In the genomic region with DNA sequence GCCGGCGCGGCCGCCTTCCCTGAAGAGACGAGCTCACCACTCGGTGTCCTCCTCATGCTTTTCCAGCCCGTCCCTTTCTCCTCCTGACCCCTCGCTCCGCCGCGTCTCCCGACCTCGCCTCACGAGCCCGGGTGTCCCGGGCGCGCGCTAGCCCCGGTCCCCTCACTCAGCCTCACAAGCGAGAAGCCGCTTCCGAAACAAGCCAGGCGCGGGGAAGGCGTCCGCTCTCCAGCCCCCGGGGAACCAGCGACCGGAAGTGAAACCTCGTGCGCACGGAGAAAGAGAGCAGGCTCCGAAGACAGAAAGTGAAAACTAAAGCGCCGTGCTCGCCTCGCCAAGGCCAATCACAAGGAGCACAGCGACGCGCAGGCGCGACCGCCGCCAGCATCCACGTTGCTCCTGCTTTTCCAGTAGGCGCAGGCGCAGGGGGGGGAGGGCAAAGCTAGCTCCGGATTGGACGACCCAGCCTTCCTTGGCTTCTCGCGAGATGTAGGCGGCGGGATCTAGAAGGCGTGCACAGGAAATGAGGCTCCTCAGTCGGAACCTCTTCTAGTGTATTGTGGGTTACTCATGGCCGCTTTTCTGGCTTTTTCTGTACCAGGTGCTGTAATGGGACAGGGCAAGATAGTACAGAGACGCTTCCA, we compare ENCODE assay signal across 8 mouse cellular contexts. TPM values are rescaled to one million over a fixed set of nuclear protein-coding genes. Genes with fewer than 3 reads are reported as not detected.
DNase-seq lines count a peak whose midpoint lies in the region; ATAC-seq and TF ChIP-seq lines count a peak whose summit lies in the region.

A gene (minus strand): TSS at position 314 of the 644 bp plus-strand sequence.

- H3K27ac ChIP-seq in gastrocnemius, adult 2 months = peak within 1 kb of the TSS; percentile 94
- H3K27ac ChIP-seq in hindbrain, postnatal 0 days = peak within 1 kb of the TSS; percentile 92
- peak within 1 kb of the TSS; percentile 89 for H3K27ac ChIP-seq in left cerebral cortex, adult 2 months

- no peaks in the 10 kb centered on the region for H3K9me3 ChIP-seq in hindbrain, postnatal 0 days (ENCODE audit: low read length)

- H3K4me2 ChIP-seq in hindbrain, postnatal 0 days (ENCODE audit: low read depth, low read length) = peak within 1 kb of the TSS; percentile 80

- H3K36me3 ChIP-seq in hindbrain, postnatal 0 days (ENCODE audit: insufficient read depth, low read length) = no peaks in the 10 kb centered on the region

- ATAC-seq in common myeloid progenitor, adult 5-6 weeks (replicated peaks; ENCODE audit: low read depth, poor library complexity, severe bottlenecking) = peak; percentile 96
- peak; percentile 99 for ATAC-seq in hindbrain, postnatal 0 days
- peak; percentile 94 for ATAC-seq in megakaryocyte, adult 5-6 weeks (ENCODE audit: poor library complexity, severe bottlenecking)

- no peaks in the 10 kb centered on the region for H3K4me1 ChIP-seq in hindbrain, postnatal 0 days (ENCODE audit: insufficient read depth, low read length)

- H3K27me3 ChIP-seq in hindbrain, postnatal 0 days (ENCODE audit: insufficient read depth, low read length) = no peaks in the 10 kb centered on the region

- intact Hi-C loops in gastrocnemius, adult 2 months (cut with DNase I) = loop anchor here (2.0 kb wide), 1 partner anchor 74 kb away; no protein-coding TSS in a partner anchor
- intact Hi-C loops in left cerebral cortex, adult 2 months (cut with DNase I) = loop anchor here (1.0 to 2.0 kb wide), 2 partner anchors 23 to 72 kb away; a partner anchor contains a TSS

- TF ChIP-seq CTCF in gastrocnemius, adult 2 months (IDR thresholded peaks at IDR 0.05) = no peak
- TF ChIP-seq CTCF in hindbrain, postnatal 0 days (IDR thresholded peaks at IDR 0.05; ENCODE audit: low read depth) = no peak; the same call in 1 of the 2 replicates
- TF ChIP-seq CTCF in left cerebral cortex, adult 2 months (IDR thresholded peaks at IDR 0.05) = no peak

- peak within 1 kb of the TSS; percentile 75 for H3K9ac ChIP-seq in hindbrain, postnatal 0 days (replicated peaks; ENCODE audit: low read length)

- WGBS in hindbrain, postnatal 0 days = 0% methylated on average over 58 of the region's 58 CpGs

- peak; percentile 93 for DNase-seq in ZHBTc4 (ENCODE audit: low read depth, low spot score)
- peak; percentile 99 for DNase-seq in gastrocnemius, adult 2 months
- DNase-seq in hindbrain, postnatal 0 days (ENCODE audit: low spot score) = peak; percentile 100
- DNase-seq in left cerebral cortex, adult 2 months (ENCODE audit: extremely low spot score in 1 of 2, low spot score in 2 of 2) = peak; percentile 97 to 99
- peak; percentile 98 to 99 for DNase-seq in right cerebral cortex, adult 2 months (ENCODE audit: low spot score in 2 of 2)
- DNase-seq in urinary bladder, postnatal 14 days (ENCODE audit: low spot score) = peak; percentile 99

- peak within 1 kb of the TSS; percentile 93 for H3K4me3 ChIP-seq in gastrocnemius, adult 2 months
- H3K4me3 ChIP-seq in hindbrain, postnatal 0 days (ENCODE audit: low read length) = peak within 1 kb of the TSS; percentile 91
- H3K4me3 ChIP-seq in left cerebral cortex, adult 2 months = peak within 1 kb of the TSS; percentile 74

RNA-seq across cellular contexts. Expression of the gene that starts here (rescaled TPM):
- total RNA-seq in common myeloid progenitor, adult 5-6 weeks (2017) = 46.4 and 46.9 TPM in 2 replicates
- total RNA-seq in gastrocnemius, adult 2 months (2021) = 10 to 100 TPM in 1 of 2 experiments, 1 to 10 TPM in 1; 7.8 to 10.7 TPM
- total RNA-seq in hindbrain, postnatal 0 days (2014; rRNA removed) = 25.4 and 36.7 TPM in 2 replicates
- polyA plus RNA-seq in hindbrain, postnatal 0 days (2015; fragmentation: Nextera tagmentation; extraction: Ambion mirVana) = 8.4 and 9.9 TPM in 2 replicates
- total RNA-seq in left cerebral cortex, adult 2 months (2021) = 10 to 100 TPM; 28.5 to 28.7 TPM
- total RNA-seq in megakaryocyte, adult 5-6 weeks (2015) = 27.4 and 28.6 TPM in 2 replicates
- total RNA-seq in megakaryocyte, adult 5-6 weeks (2017) = 16.7 and 20.6 TPM in 2 replicates

Comparison
In these comparisons a context has a peak if more than half of its experiments do, and no peak if none do; other contexts are left out.
1. Peak in every context shown above with its lines: DNase-seq, ATAC-seq, H3K4me3 ChIP-seq and H3K27ac ChIP-seq.